Mouse (Mus musculus) C2C12 (cell line): ENCODE measurements around the gene Serinc4.

Source experiments
- CTCF ChIP-seq: IDR thresholded peaks from one replicate; pipeline ENCODE4 v1.5.1; 2011; ENCODE audit not compliant: control insufficient read depth, insufficient read depth, insufficient read length
- MYOG ChIP-seq: IDR thresholded peaks from one replicate; pipeline ENCODE4 v1.6.1; 2011; ENCODE audit not compliant: control insufficient read depth, insufficient read length; ENCODE audit errors: extremely low read depth
- USF1 ChIP-seq: IDR thresholded peaks from one replicate; pipeline ENCODE4 v1.6.1; 2011; ENCODE audit warnings: low read depth, mild to moderate bottlenecking, control low read depth, moderate library complexity

DNA sequence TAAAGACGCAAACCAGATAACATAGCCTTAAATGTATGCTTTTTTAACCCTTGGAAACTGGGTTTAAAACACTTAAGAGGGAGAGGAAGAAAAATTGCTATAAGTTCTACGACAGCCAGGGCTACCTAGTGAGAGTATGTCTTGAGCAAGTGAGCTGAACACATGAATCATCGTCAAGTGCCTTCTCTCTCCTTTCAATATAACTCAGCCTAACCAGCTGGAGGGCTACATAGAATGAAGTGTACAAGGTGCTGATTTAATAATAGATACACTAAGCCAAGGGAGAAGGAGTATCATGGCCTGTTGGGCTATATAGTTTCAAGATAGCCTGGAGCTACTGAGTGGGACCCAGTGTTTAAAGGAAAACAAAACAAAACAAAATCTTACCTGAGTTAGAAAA is 38.1 kb downstream of the Serinc4 start:
- TF ChIP-seq MYOG (no peak), CTCF (no peak), USF1 (no peak)
